Mouse (Mus musculus) CH12.LX (cell line): ENCODE measurements around the gene B4galnt3. TPM values are rescaled to one million over a fixed set of nuclear protein-coding genes. Genes with fewer than 3 reads are reported as not detected.

Experiments
- DNase-seq: peaks from one replicate; pipeline ENCODE4 v3.0.0-alpha.2; 2013; ENCODE audit errors: extremely low read depth
- H3K27ac ChIP-seq: 2 replicates; pipeline ENCODE4 v1.5.1; 2012; ENCODE audit warnings: low read depth, mild to moderate bottlenecking, control low read depth, moderate library complexity; ENCODE audit not compliant: insufficient read depth
- H3K27me3 ChIP-seq: replicated peaks from 2 replicates; pipeline ENCODE3; 2012; ENCODE audit warnings: inconsistent platforms
- H3K36me3 ChIP-seq, 2 experiments: replicated peaks in 1 of 2; 2 replicates each; pipeline versions ENCODE3 to v1.6.1; 2012; ENCODE audit warnings: inconsistent platforms in 1 of 2, low read length in 1 of 2, mild to moderate bottlenecking in 1 of 2, mixed read lengths in 1 of 2, moderate library complexity in 1 of 2; ENCODE audit not compliant: control insufficient read depth in 1 of 2, insufficient read depth in 1 of 2
- H3K4me1 ChIP-seq, 2 experiments: 2 replicates each; pipeline ENCODE4 v1.6.1; 2012; ENCODE audit warnings: inconsistent platforms in 1 of 2, moderate library complexity in 1 of 2; ENCODE audit not compliant: insufficient read depth in 2 of 2, control insufficient read depth in 1 of 2
- H3K4me2 ChIP-seq: 2 replicates; pipeline ENCODE4 v1.6.1; 2012; ENCODE audit warnings: low read depth, mild to moderate bottlenecking, control low read depth; ENCODE audit not compliant: poor library complexity, insufficient read depth, severe bottlenecking
- H3K4me3 ChIP-seq, 3 experiments: fragments of 150-350 bp in 1 of 3; sonication (generic) in 1 of 3; replicated peaks in 1 of 3; 2 replicates each; pipeline versions ENCODE3 to v1.5.1; 2011 to 2012; ENCODE audit warnings: low read depth in 2 of 3, low read length in 2 of 3, mild to moderate bottlenecking in 2 of 3, moderate library complexity in 2 of 3, control low read depth in 1 of 3, improper control_type of control experiment in 1 of 3, inconsistent platforms in 1 of 3, mixed read lengths in 1 of 3; ENCODE audit not compliant: poor library complexity in 1 of 3
- H3K79me2 ChIP-seq: replicated peaks from 2 replicates; pipeline ENCODE4 v1.6.1; 2012; ENCODE audit warnings: mild to moderate bottlenecking, moderate library complexity; ENCODE audit not compliant: control insufficient read depth, poor library complexity, insufficient read depth, severe bottlenecking; ENCODE audit errors: extremely low read depth
- H3K9ac ChIP-seq: 2 replicates; pipeline ENCODE4 v1.6.1; 2012; ENCODE audit warnings: low read depth, mild to moderate bottlenecking, control low read depth, moderate library complexity; ENCODE audit not compliant: insufficient read depth
- H3K9me3 ChIP-seq: replicated peaks from 2 replicates; pipeline ENCODE3; 2012; ENCODE audit warnings: low read length, inconsistent platforms, mixed read lengths
- CTCF ChIP-seq, 2 experiments: IDR thresholded peaks in 1 of 2; conservative IDR thresholded peaks in 1 of 2; 2 replicates each; pipeline ENCODE4 v1.5.1; 2011 to 2012; ENCODE audit warnings: low read depth in 2 of 2, low read length in 2 of 2, improper control_type of control experiment in 1 of 2, inconsistent platforms in 1 of 2, mild to moderate bottlenecking in 1 of 2, moderate library complexity in 1 of 2
- E2F4 ChIP-seq: IDR thresholded peaks from 2 replicates; pipeline ENCODE4 v1.6.1; 2011; ENCODE audit warnings: low read depth, low read length, improper control_type of control experiment; ENCODE audit not compliant: insufficient replicate concordance
- EP300 ChIP-seq: IDR thresholded peaks from 2 replicates; pipeline ENCODE4 v1.6.1; 2011; ENCODE audit warnings: low read length, improper control_type of control experiment
- GABPA ChIP-seq: IDR thresholded peaks from 2 replicates; pipeline ENCODE4 v1.6.1; 2012; ENCODE audit warnings: low read depth, low read length, improper control_type of control experiment, inconsistent platforms; ENCODE audit not compliant: insufficient replicate concordance
- HCFC1 ChIP-seq: IDR thresholded peaks from 2 replicates; pipeline ENCODE4 v1.6.1; 2012; ENCODE audit warnings: low read depth, mild to moderate bottlenecking, inconsistent platforms, low read length, improper control_type of control experiment
- JUN ChIP-seq: IDR thresholded peaks from 2 replicates; pipeline ENCODE4 v1.6.1; 2011; ENCODE audit warnings: low read depth, mild to moderate bottlenecking, low read length, improper control_type of control experiment, moderate library complexity; ENCODE audit not compliant: insufficient read depth
- MAZ ChIP-seq: IDR thresholded peaks from 2 replicates; pipeline ENCODE4 v1.6.1; 2012; ENCODE audit warnings: low read depth, mild to moderate bottlenecking, inconsistent platforms, low read length, improper control_type of control experiment, moderate library complexity
- MYC ChIP-seq: IDR thresholded peaks from 2 replicates; pipeline ENCODE4 v1.6.1; 2011; ENCODE audit warnings: low read depth, mild to moderate bottlenecking, improper control_type of control experiment, low read length
- NELFE ChIP-seq: IDR thresholded peaks from 2 replicates; pipeline ENCODE4 v1.6.1; 2011; ENCODE audit warnings: low read depth, low read length, improper control_type of control experiment
- NRF1 ChIP-seq: IDR thresholded peaks from 2 replicates; pipeline ENCODE4 v1.6.1; 2014; ENCODE audit warnings: low read depth, mild to moderate bottlenecking, inconsistent platforms, low read length, improper control_type of control experiment, moderate library complexity
- RCOR1 ChIP-seq: conservative IDR thresholded peaks from 2 replicates; pipeline ENCODE4 v1.6.1; 2012; ENCODE audit warnings: low read depth, mild to moderate bottlenecking, inconsistent platforms, low read length, improper control_type of control experiment
- SIN3A ChIP-seq: IDR thresholded peaks from 2 replicates; pipeline ENCODE4 v1.6.1; 2012; ENCODE audit warnings: low read length, improper control_type of control experiment, inconsistent platforms
- TBP ChIP-seq: conservative IDR thresholded peaks from 2 replicates; pipeline ENCODE4 v1.6.1; 2011; ENCODE audit warnings: low read depth, low read length, improper control_type of control experiment
- TCF12 ChIP-seq: IDR thresholded peaks from 2 replicates; pipeline ENCODE4 v1.6.1; 2014; ENCODE audit warnings: low read depth, mild to moderate bottlenecking, inconsistent platforms, low read length, improper control_type of control experiment
- USF2 ChIP-seq: conservative IDR thresholded peaks from 2 replicates; pipeline ENCODE4 v1.6.1; 2011; ENCODE audit warnings: low read depth, low read length, improper control_type of control experiment
- ZKSCAN1 ChIP-seq: IDR thresholded peaks from 2 replicates; pipeline ENCODE4 v1.6.1; 2012; ENCODE audit warnings: low read depth, inconsistent platforms, low read length, improper control_type of control experiment, borderline replicate concordance
- ZMIZ1 ChIP-seq: IDR thresholded peaks from 2 replicates; pipeline ENCODE4 v1.6.1; 2012; ENCODE audit warnings: low read depth, mild to moderate bottlenecking, inconsistent platforms, low read length, improper control_type of control experiment
- dilution Hi-C: fragments of 300-500 bp; cut with MboI; formaldehyde crosslinking; loops from 2 replicates; pipeline ENCODE4 v1.14.3; 2020; ENCODE audit warnings: low sequenced_read_pairs; ENCODE audit not compliant: extremely low pct_unique_long_range_greater_than_20kb, extremely low pct_ligation_motif_present
- in situ Hi-C: fragments of 300-500 bp; cut with MboI; formaldehyde crosslinking; loops from 3 replicates; pipeline ENCODE4 v1.14.3; 2019; ENCODE audit warnings: low sequenced_read_pairs, low pct_ligation_motif_present, low pct_unique_long_range_greater_than_20kb, mixed read lengths
- polyA plus RNA-seq: library from polyadenylated mRNA; unstranded; fragments of >175 nt; gene quantifications from 2 replicates; pipeline ENCODE4 v1.2.1, GENCODE M21; 2012; ENCODE audit warnings: low read depth; ENCODE audit not compliant: insufficient read length
- total RNA-seq, 2 experiments: library from RNA; depleted of rRNA; stranded (reverse); fragments of 300-350 nt in 1 of 2; fragments of >200 nt in 1 of 2; gene quantifications; 2 replicates each; pipeline ENCODE4 v1.2.3; 2012 to 2014

Gene B4galnt3
- total and polyA plus RNA-seq, 3 experiments = 0.21 to 0.47 (median 0.44) TPM

DNA sequence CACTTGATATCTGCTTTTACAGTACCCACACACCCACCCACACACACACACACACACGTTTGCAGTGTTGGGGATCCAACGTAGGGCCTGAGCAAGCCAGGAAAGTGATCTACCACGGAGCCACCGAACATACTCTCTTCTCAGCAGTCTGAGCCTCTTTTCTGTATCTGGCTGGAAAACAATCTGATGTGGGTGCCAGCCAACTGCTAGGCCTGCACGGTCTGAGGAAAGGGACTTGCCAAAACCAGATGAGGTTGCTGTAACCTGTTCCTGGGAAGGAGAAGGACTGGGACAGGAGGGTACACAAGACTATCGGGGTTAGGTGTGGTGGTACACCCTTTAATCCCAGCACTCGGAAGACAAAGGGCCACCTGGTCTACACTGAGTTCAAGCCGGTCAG, 51.1 kb downstream of the B4galnt3 start:
- no peak for TF ChIP-seq RCOR1
- no peak for TF ChIP-seq GABPA
- no peak for TF ChIP-seq EP300
- no peak for TF ChIP-seq NRF1
- no peak for TF ChIP-seq MYC
- TF ChIP-seq JUN = no peak
- TF ChIP-seq SIN3A = no peak
- TF ChIP-seq TBP = no peak
- TF ChIP-seq MAZ = no peak
- no peak for TF ChIP-seq ZMIZ1
- TF ChIP-seq ZKSCAN1 = no peak
- no peak for TF ChIP-seq HCFC1
- TF ChIP-seq, all 38 proteins: peak for 0
- Histone ChIP-seq H3K79me2 (no peaks in the 10 kb centered on the region), H3K36me3 (no peaks in the 10 kb centered on the region), H3K9ac (no peak overlapping the region), H3K4me1 (peaks cover 0 to 4% of the 10 kb centered on the region in 2 experiments; a peak in 2 of 4 replicates), H3K27me3 (no peaks in the 10 kb centered on the region), H3K4me3 (no peak overlapping the region), H3K9me3 (no peaks in the 10 kb centered on the region), H3K4me2 (no peak overlapping the region), H3K27ac (no peak overlapping the region)
- dilution Hi-C loops (no loop called here), in situ Hi-C loops (no loop called here)
- DNase-seq = no peak

DNA sequence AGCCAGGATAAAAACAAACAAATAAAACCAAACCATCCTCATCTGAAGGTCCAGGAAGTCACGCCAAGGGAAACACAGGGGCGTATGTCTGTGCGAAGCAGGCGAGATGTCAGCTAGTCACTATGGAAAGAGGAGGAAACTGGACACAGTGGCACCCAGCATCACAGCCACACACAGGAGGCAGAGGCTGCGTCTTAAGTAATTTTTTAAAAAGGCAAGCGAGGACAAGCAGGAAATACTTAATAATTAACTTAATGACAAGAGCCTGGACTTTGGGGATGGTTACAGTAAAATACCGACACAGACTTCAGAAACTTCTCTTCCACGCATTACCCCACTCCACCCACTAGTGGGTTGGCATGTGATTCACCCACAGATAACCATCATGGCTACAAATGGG, 51.8 kb downstream of the B4galnt3 start:
- Histone ChIP-seq H3K36me3 (no peaks in the 10 kb centered on the region), H3K9me3 (no peaks in the 10 kb centered on the region), H3K4me1 (peaks cover 0 to 4% of the 10 kb centered on the region in 2 experiments; a peak in 2 of 4 replicates), H3K4me3 (no peak overlapping the region), H3K9ac (no peak overlapping the region), H3K79me2 (no peaks in the 10 kb centered on the region)
- no peak for TF ChIP-seq TCF12
- no peak for TF ChIP-seq JUN
- TF ChIP-seq MAZ = no peak
- TF ChIP-seq RCOR1 = no peak
- TF ChIP-seq EP300 = no peak
- no peak for TF ChIP-seq CTCF (conservative IDR thresholded peaks at IDR 0.05 in 1 of 2, IDR thresholded peaks at IDR 0.05 in 1 of 2; ENCODE audit: low read depth in 2 of 2, low read length in 2 of 2)
- TF ChIP-seq NELFE = no peak
- TF ChIP-seq USF2 = no peak
- TF ChIP-seq MYC = no peak
- no peak for TF ChIP-seq HCFC1
- no peak for TF ChIP-seq E2F4
- TF ChIP-seq, all 38 proteins: peak for 0
- dilution Hi-C loops = no loop called here
- Histone ChIP-seq H3K27ac (no peak overlapping the region), H3K4me2 (no peak overlapping the region), H3K27me3 (no peaks in the 10 kb centered on the region)
- in situ Hi-C loops = no loop called here
- no peak for DNase-seq
